Mouse (Mus musculus) heart, postnatal 0 days (tissue): ENCODE results near the gene Copz2. TPM values are rescaled to one million over a fixed set of nuclear protein-coding genes. Genes with fewer than 3 reads are reported as not detected.

Source experiments
- ATAC-seq: fragments of 200-750 bp; cut with Nextera tagmentation; 2 replicates; pipeline ENCODE4 v1.8.0; 2017; ENCODE audit warnings: low read depth, moderate number of reproducible peaks, moderate library complexity; ENCODE audit not compliant: insufficient read depth
- DNase-seq: peaks from one replicate; pipeline ENCODE4 v3.0.0-alpha.2; 2016; ENCODE audit warnings: low spot score
- H3K27ac ChIP-seq: fragments of 300-500 bp; sonication (generic); 2 replicates; pipeline ENCODE4 v1.5.1; 2014; ENCODE audit warnings: low read depth, mild to moderate bottlenecking
- H3K27me3 ChIP-seq: fragments of 300-500 bp; sonication (generic); 2 replicates; pipeline ENCODE4 v1.6.1; 2014; ENCODE audit warnings: low read length, mixed read lengths; ENCODE audit not compliant: control insufficient read depth, insufficient read depth
- H3K36me3 ChIP-seq: fragments of 300-500 bp; sonication (generic); replicated peaks from 2 replicates; pipeline ENCODE4 v1.6.1; 2014; ENCODE audit warnings: low read length, mixed read lengths; ENCODE audit not compliant: control insufficient read depth, insufficient read depth
- H3K4me1 ChIP-seq: fragments of 300-500 bp; sonication (generic); 2 replicates; pipeline ENCODE4 v1.6.1; 2014; ENCODE audit warnings: antibody characterized with exemption; ENCODE audit not compliant: control insufficient read depth, insufficient read depth
- H3K4me2 ChIP-seq: fragments of 300-500 bp; sonication (generic); 2 replicates; pipeline ENCODE4 v1.6.1; 2014; ENCODE audit warnings: low read depth, mild to moderate bottlenecking, low read length, moderate library complexity
- H3K4me3 ChIP-seq: fragments of 300-500 bp; sonication (generic); 2 replicates; pipeline ENCODE4 v1.5.1; 2014; ENCODE audit warnings: low read depth, low read length
- H3K9ac ChIP-seq: fragments of 300-500 bp; sonication (generic); replicated peaks from 2 replicates; pipeline ENCODE4 v1.6.1; 2014; ENCODE audit warnings: low read depth, low read length, mixed read lengths
- H3K9me3 ChIP-seq: fragments of 300-500 bp; sonication (generic); replicated peaks from 2 replicates; pipeline ENCODE4 v1.6.1; 2016; ENCODE audit warnings: low read length; ENCODE audit not compliant: control insufficient read depth
- CTCF ChIP-seq: IDR thresholded peaks from 2 replicates; pipeline ENCODE4 v1.5.1; 2016; ENCODE audit warnings: antibody characterized with exemption, control low read depth, low read depth
- EP300 ChIP-seq: IDR thresholded peaks from 2 replicates; pipeline ENCODE4 v1.6.1; 2016; ENCODE audit warnings: antibody characterized with exemption, low read depth
- WGBS: fragments of 180-500 bp; shearing (Covaris S2); extraction: QIAGEN DNeasy Blood & Tissue Kit; methylation state at CpG from one replicate; pipeline ENCODE4 v1.1.7; 2014; 5-methylcytosine and 5-hydroxymethylcytosine counted together
- polyA plus RNA-seq: library from polyadenylated mRNA; unstranded; fragments of >200 nt; fragmentation: Nextera tagmentation; extraction: Ambion mirVana; gene quantifications from 2 replicates; pipeline ENCODE4 v1.2.1, GENCODE M21; 2015
- total RNA-seq: library from RNA; depleted of rRNA; stranded (reverse); fragments of >200 nt; gene quantifications from 2 replicates; pipeline ENCODE4 v1.2.3, GENCODE M21; 2014; ENCODE audit warnings: low replicate concordance

Gene Copz2
- total and polyA plus RNA-seq, 2 experiments from 2014 or later, result 54.7 to 119 TPM

- ATAC-seq (no peak), DNase-seq (no peak)
- no peaks in the 10 kb centered on the region for H3K36me3 ChIP-seq
- H3K4me1 ChIP-seq, result 0 out of 2 replicates have a peak, but pooled peaks cover 7% of the 10 kb centered on the region
- TF ChIP-seq CTCF, result no peak
- no peak for TF ChIP-seq EP300
- H3K27ac ChIP-seq, result no peak overlapping the region
- no peak overlapping the region for H3K4me3 ChIP-seq
- no peak overlapping the region for H3K4me2 ChIP-seq
- WGBS, result 51% methylated on average over 2 of the region's 2 CpGs
- no peaks in the 10 kb centered on the region for H3K9me3 ChIP-seq
- no peak overlapping the region for H3K9ac ChIP-seq
- no peaks in the 10 kb centered on the region for H3K27me3 ChIP-seq
Observed at GRCm38 (mm10) chr11:96832973-96833372, 16.7 kb upstream of the Copz2 start.

GRCm38 (mm10) chr11:96834127-96834526 lies 15.5 kb upstream of the Copz2 start:
- no peak for DNase-seq
- WGBS, result 87% methylated on average over 1 of the region's 1 CpGs
- no peaks in the 10 kb centered on the region for H3K27me3 ChIP-seq
- H3K27ac ChIP-seq, result no peak overlapping the region
- no peak for ATAC-seq
- H3K36me3 ChIP-seq, result no peaks in the 10 kb centered on the region
- H3K4me1 ChIP-seq, result 0 out of 2 replicates have a peak, but pooled peaks cover 5% of the 10 kb centered on the region
- no peak overlapping the region for H3K4me2 ChIP-seq
- no peak overlapping the region for H3K9ac ChIP-seq
- no peaks in the 10 kb centered on the region for H3K9me3 ChIP-seq
- no peak overlapping the region for H3K4me3 ChIP-seq
- no peak for TF ChIP-seq EP300
- no peak for TF ChIP-seq CTCF

GRCm38 (mm10) chr11:96837298-96837697 lies 12.4 kb upstream of the Copz2 start:
- ATAC-seq, result peak; percentile 85
- Histone ChIP-seq H3K27me3 (no peaks in the 10 kb centered on the region), H3K4me3 (no peak overlapping the region), H3K4me1 (no peaks in the 10 kb centered on the region), H3K9me3 (no peaks in the 10 kb centered on the region), H3K36me3 (no peaks in the 10 kb centered on the region), H3K9ac (no peak overlapping the region), H3K27ac (no peak overlapping the region), H3K4me2 (no peak overlapping the region)
- no peak for TF ChIP-seq EP300
- TF ChIP-seq CTCF, result peak; percentile 63
- 29% methylated on average over 9 of the region's 9 CpGs for WGBS
- peak; percentile 58 for DNase-seq

GRCm38 (mm10) chr11:96838341-96838740 lies 11.3 kb upstream of the Copz2 start:
- no peaks in the 10 kb centered on the region for H3K36me3 ChIP-seq
- no peaks in the 10 kb centered on the region for H3K27me3 ChIP-seq
- no peak for DNase-seq
- WGBS, result 68% methylated on average over 4 of the region's 4 CpGs
- no peak for ATAC-seq
- H3K9me3 ChIP-seq, result no peaks in the 10 kb centered on the region
- no peak overlapping the region for H3K4me3 ChIP-seq
- TF ChIP-seq EP300 (no peak), CTCF (no peak)
- H3K4me2 ChIP-seq, result no peak overlapping the region
- no peak overlapping the region for H3K27ac ChIP-seq
- no peaks in the 10 kb centered on the region for H3K4me1 ChIP-seq
- no peak overlapping the region for H3K9ac ChIP-seq

GRCm38 (mm10) chr11:96839428-96839827 lies 10.2 kb upstream of the Copz2 start:
- no peak overlapping the region for H3K9ac ChIP-seq
- H3K9me3 ChIP-seq, result no peaks in the 10 kb centered on the region
- DNase-seq (no peak), ATAC-seq (no peak)
- H3K36me3 ChIP-seq, result no peaks in the 10 kb centered on the region
- H3K4me1 ChIP-seq, result no peaks in the 10 kb centered on the region
- H3K4me3 ChIP-seq, result no peak overlapping the region
- no peak for TF ChIP-seq CTCF
- TF ChIP-seq EP300, result no peak
- H3K4me2 ChIP-seq, result no peak overlapping the region
- WGBS, result 77% methylated on average over 7 of the region's 7 CpGs
- no peak overlapping the region for H3K27ac ChIP-seq
- no peaks in the 10 kb centered on the region for H3K27me3 ChIP-seq

- ATAC-seq, result no peak
Observed at GRCm38 (mm10) chr11:96839877-96840276, 9.8 kb upstream of the Copz2 start.

More at GRCm38 (mm10) chr11:96839877-96840276, 9.8 kb upstream of the Copz2 start:
- WGBS, result 73% methylated on average over 3 of the region's 3 CpGs
- Histone ChIP-seq H3K27ac (no peak overlapping the region), H3K9me3 (no peaks in the 10 kb centered on the region), H3K9ac (no peak overlapping the region), H3K4me2 (no peak overlapping the region), H3K36me3 (no peaks in the 10 kb centered on the region), H3K27me3 (no peaks in the 10 kb centered on the region), H3K4me3 (no peak overlapping the region), H3K4me1 (no peaks in the 10 kb centered on the region)
- TF ChIP-seq CTCF (no peak), EP300 (no peak)
- no peak for DNase-seq
